Mouse (Mus musculus): Measurements from ENCODE around the gene Ppp1r21. TPM values are rescaled to one million over a fixed set of nuclear protein-coding genes. Genes with fewer than 3 reads are reported as not detected.
A peak's percentile ranks its signal among the peaks of the same experiment; 100 is the strongest.

Ppp1r21 gene
- polyA plus RNA-seq, 2 experiments: 25.1 to 35.7 TPM

- peaks cover 9% of the 10 kb centered on the region for H3K4me1 ChIP-seq (ENCODE audit: control insufficient read depth, insufficient read depth, low read length)
- H3K27ac ChIP-seq (replicated peaks; ENCODE audit: low read depth, low read length): no peak overlapping the region
- no peak overlapping the region for H3K4me3 ChIP-seq (replicated peaks; ENCODE audit: low read length)
- no peaks in the 10 kb centered on the region for H3K9me3 ChIP-seq (ENCODE audit: control insufficient read depth, low read length)
- DNase-seq (ENCODE audit: low spot score) (no peak), ATAC-seq (ENCODE audit: low FRiP score, low read depth) (no peak)
- no peaks in the 10 kb centered on the region for H3K27me3 ChIP-seq (ENCODE audit: control insufficient read depth, insufficient read depth, low read length)
- no peak overlapping the region for H3K9ac ChIP-seq (ENCODE audit: low read depth, low read length, severe bottlenecking)
- no peak overlapping the region for H3K4me2 ChIP-seq (replicated peaks; ENCODE audit: low read depth, low read length, severe bottlenecking)
- WGBS: 94% methylated on average over 15 of the region's 15 CpGs
- H3K36me3 ChIP-seq (ENCODE audit: control insufficient read depth, insufficient read depth, low read length): no peaks in the 10 kb centered on the region
- no peak for TF ChIP-seq POLR2A (IDR thresholded peaks at IDR 0.05; ENCODE audit: borderline replicate concordance, extremely low read depth, insufficient read depth, insufficient read length)
Observed at GRCm38 (mm10) chr17:88505941-88506340, 24.0 kb upstream of the Ppp1r21 start.

- H3K4me3 ChIP-seq (replicated peaks; ENCODE audit: low read length): no peak overlapping the region
- H3K9me3 ChIP-seq (ENCODE audit: control insufficient read depth, low read length): no peaks in the 10 kb centered on the region
- no peaks in the 10 kb centered on the region for H3K36me3 ChIP-seq (ENCODE audit: control insufficient read depth, insufficient read depth, low read length)
- TF ChIP-seq POLR2A (IDR thresholded peaks at IDR 0.05; ENCODE audit: borderline replicate concordance, extremely low read depth, insufficient read depth, insufficient read length): no peak
- DNase-seq (ENCODE audit: low spot score): no peak
- no peak overlapping the region for H3K9ac ChIP-seq (ENCODE audit: low read depth, low read length, severe bottlenecking)
- no peaks in the 10 kb centered on the region for H3K27me3 ChIP-seq (ENCODE audit: control insufficient read depth, insufficient read depth, low read length)
- 94% methylated on average over 10 of the region's 10 CpGs for WGBS
- H3K4me1 ChIP-seq (ENCODE audit: control insufficient read depth, insufficient read depth, low read length): peaks cover 9% of the 10 kb centered on the region
- no peak overlapping the region for H3K4me2 ChIP-seq (replicated peaks; ENCODE audit: low read depth, low read length, severe bottlenecking)
- no peak for ATAC-seq (ENCODE audit: low FRiP score, low read depth)
- no peak overlapping the region for H3K27ac ChIP-seq (replicated peaks; ENCODE audit: low read depth, low read length)
Observed at GRCm38 (mm10) chr17:88507376-88507775, 22.5 kb upstream of the Ppp1r21 start.

- Histone ChIP-seq H3K36me3 (ENCODE audit: control insufficient read depth, insufficient read depth, low read length) (no peaks in the 10 kb centered on the region), H3K4me2 (replicated peaks; ENCODE audit: low read depth, low read length, severe bottlenecking) (peak overlapping the region; percentile 11; the same call in 1 of the 2 replicates), H3K4me3 (replicated peaks; ENCODE audit: low read length) (no peak overlapping the region), H3K27ac (replicated peaks; ENCODE audit: low read depth, low read length) (no peak overlapping the region), H3K9ac (ENCODE audit: low read depth, low read length, severe bottlenecking) (no peak overlapping the region), H3K9me3 (ENCODE audit: control insufficient read depth, low read length) (no peaks in the 10 kb centered on the region), H3K27me3 (ENCODE audit: control insufficient read depth, insufficient read depth, low read length) (no peaks in the 10 kb centered on the region), H3K4me1 (ENCODE audit: control insufficient read depth, insufficient read depth, low read length) (peaks cover 9% of the 10 kb centered on the region)
- 32% methylated on average over 12 of the region's 12 CpGs for WGBS
- no peak for DNase-seq (ENCODE audit: low spot score)
- TF ChIP-seq POLR2A (IDR thresholded peaks at IDR 0.05; ENCODE audit: borderline replicate concordance, extremely low read depth, insufficient read depth, insufficient read length): no peak
- ATAC-seq (ENCODE audit: low FRiP score, low read depth): no peak; the same call in 1 of the 2 replicates
Observed at GRCm38 (mm10) chr17:88508846-88509508, 20.9 kb upstream of the Ppp1r21 start.

GRCm38 (mm10) chr17:88509999-88510398, 19.9 kb upstream of the Ppp1r21 start:
- no peak overlapping the region for H3K4me2 ChIP-seq (replicated peaks; ENCODE audit: low read depth, low read length, severe bottlenecking)
- no peaks in the 10 kb centered on the region for H3K36me3 ChIP-seq (ENCODE audit: control insufficient read depth, insufficient read depth, low read length)
- no peak for TF ChIP-seq POLR2A (IDR thresholded peaks at IDR 0.05; ENCODE audit: borderline replicate concordance, extremely low read depth, insufficient read depth, insufficient read length)
- no peaks in the 10 kb centered on the region for H3K27me3 ChIP-seq (ENCODE audit: control insufficient read depth, insufficient read depth, low read length)
- whole genome bisulfite sequencing: 75% methylated on average over 3 of the region's 3 CpGs
- no peak overlapping the region for H3K4me3 ChIP-seq (replicated peaks; ENCODE audit: low read length)
- ATAC-seq (ENCODE audit: low FRiP score, low read depth): no peak
- H3K27ac ChIP-seq (replicated peaks; ENCODE audit: low read depth, low read length): no peak overlapping the region
- peaks cover 9% of the 10 kb centered on the region for H3K4me1 ChIP-seq (ENCODE audit: control insufficient read depth, insufficient read depth, low read length)
- DNase-seq (ENCODE audit: low spot score): no peak
- H3K9me3 ChIP-seq (ENCODE audit: control insufficient read depth, low read length): no peaks in the 10 kb centered on the region
- no peak overlapping the region for H3K9ac ChIP-seq (ENCODE audit: low read depth, low read length, severe bottlenecking)

- Histone ChIP-seq H3K4me1 (ENCODE audit: control insufficient read depth, insufficient read depth, low read length) (peaks cover 6% of the 10 kb centered on the region), H3K9ac (ENCODE audit: low read depth, low read length, severe bottlenecking) (no peak overlapping the region), H3K4me3 (replicated peaks; ENCODE audit: low read length) (no peak overlapping the region), H3K27me3 (ENCODE audit: control insufficient read depth, insufficient read depth, low read length) (no peaks in the 10 kb centered on the region), H3K27ac (replicated peaks; ENCODE audit: low read depth, low read length) (no peak overlapping the region), H3K4me2 (replicated peaks; ENCODE audit: low read depth, low read length, severe bottlenecking) (no peak overlapping the region), H3K36me3 (ENCODE audit: control insufficient read depth, insufficient read depth, low read length) (no peaks in the 10 kb centered on the region), H3K9me3 (ENCODE audit: control insufficient read depth, low read length) (no peaks in the 10 kb centered on the region)
- TF ChIP-seq POLR2A (IDR thresholded peaks at IDR 0.05; ENCODE audit: borderline replicate concordance, extremely low read depth, insufficient read depth, insufficient read length): no peak
- WGBS: 14% methylated on average over 10 of the region's 10 CpGs
- ATAC-seq (ENCODE audit: low FRiP score, low read depth) (no peak), DNase-seq (ENCODE audit: low spot score) (peak; percentile 78)
Observed at GRCm38 (mm10) chr17:88511095-88511551, 18.8 kb upstream of the Ppp1r21 start.
